ENCODE assay signal across 8 mouse cellular contexts in the genomic region with DNA sequence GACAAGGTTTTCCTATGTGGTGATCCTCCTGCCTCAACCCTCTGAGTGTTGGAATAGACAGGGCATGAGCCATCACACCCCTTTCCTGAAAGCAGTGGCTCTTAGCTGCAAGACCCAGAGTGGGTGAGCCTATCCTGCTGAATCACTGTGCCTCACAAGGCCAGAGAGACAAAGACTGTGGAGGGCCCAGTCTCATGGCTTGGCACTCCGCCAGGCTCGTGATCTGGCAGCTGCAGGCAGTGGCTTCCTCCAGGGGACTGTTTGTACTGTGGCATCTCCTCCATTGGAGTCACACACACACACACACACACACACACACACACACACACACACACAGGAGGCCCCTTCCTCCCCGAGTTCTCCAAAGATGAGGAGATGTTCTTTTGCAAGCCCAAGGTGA. TPM values are rescaled to one million over a fixed set of nuclear protein-coding genes. Genes with fewer than 3 reads are reported as not detected.
DNase-seq lines count a peak whose midpoint lies in the region; ATAC-seq lines count a peak whose summit lies in the region.

No protein-coding gene starts in this region.

- H3K4me2 ChIP-seq in intestine, embryonic 15.5 days (replicated peaks), result no peak overlapping the region
- no peak overlapping the region for H3K4me2 ChIP-seq in midbrain, embryonic 15.5 days

- peak; percentile 90 for ATAC-seq in intestine, embryonic 15.5 days
- ATAC-seq in midbrain, embryonic 15.5 days (replicated peaks), result peak; percentile 88

- no peaks in the 10 kb centered on the region for H3K36me3 ChIP-seq in intestine, embryonic 15.5 days
- no peaks in the 10 kb centered on the region for H3K36me3 ChIP-seq in midbrain, embryonic 15.5 days (replicated peaks)

- H3K27me3 ChIP-seq in intestine, embryonic 15.5 days (replicated peaks), result no peaks in the 10 kb centered on the region
- no peaks in the 10 kb centered on the region for H3K27me3 ChIP-seq in midbrain, embryonic 15.5 days (replicated peaks)

- no peak overlapping the region for H3K4me3 ChIP-seq in intestine, embryonic 15.5 days (replicated peaks)
- no peak overlapping the region for H3K4me3 ChIP-seq in midbrain, embryonic 15.5 days

- DNase-seq in T-cell, adult 2 months (ENCODE audit: low spot score), result peak; percentile 59
- DNase-seq in cerebellum, postnatal 10 days, result peak; percentile 80 to 85
- DNase-seq in gastrocnemius, postnatal 36 days, result peak; percentile 81 to 84
- DNase-seq in left cerebral cortex, postnatal 36 days (ENCODE audit: low spot score in 2 of 2), result peak; percentile 73 to 75
- peak; percentile 54 to 66 for DNase-seq in spleen, postnatal 14 days (ENCODE audit: low spot score in 2 of 2)
- DNase-seq in embryo, embryonic 9.5 days (ENCODE audit: extremely low spot score), result no peak

- peak overlapping the region; percentile 46; the same call in 1 of the 2 replicates for H3K27ac ChIP-seq in intestine, embryonic 15.5 days
- H3K27ac ChIP-seq in midbrain, embryonic 15.5 days, result peak overlapping the region; percentile 64

- intact Hi-C loops in gastrocnemius, postnatal 36 days (cut with DNase I), result no loop called here
- intact Hi-C loops in left cerebral cortex, postnatal 36 days (cut with DNase I), result no loop called here

- no peak overlapping the region for H3K9ac ChIP-seq in intestine, embryonic 15.5 days
- no peak overlapping the region for H3K9ac ChIP-seq in midbrain, embryonic 15.5 days

- WGBS in intestine, embryonic 15.5 days, result 20% methylated on average over 3 of the region's 3 CpGs
- 27% methylated on average over 3 of the region's 3 CpGs for WGBS in midbrain, embryonic 15.5 days

- H3K4me1 ChIP-seq in intestine, embryonic 15.5 days (replicated peaks), result peaks cover 17% of the 10 kb centered on the region; the same call in 1 of the 2 replicates
- H3K4me1 ChIP-seq in midbrain, embryonic 15.5 days, result peaks cover 4% of the 10 kb centered on the region; the same call in 1 of the 2 replicates

- H3K9me3 ChIP-seq in intestine, embryonic 15.5 days, result no peaks in the 10 kb centered on the region
- H3K9me3 ChIP-seq in midbrain, embryonic 15.5 days, result no peaks in the 10 kb centered on the region

RNA-seq across cellular contexts. Expression of a gene that starts 15.0 kb away (rescaled TPM):
- total RNA-seq in gastrocnemius, postnatal 36 days (2021), result 100 to 1,000 TPM; 685 to 809 TPM
- polyA plus RNA-seq in intestine, embryonic 15.5 days (2015; fragmentation: Nextera tagmentation; extraction: Ambion mirVana), result 144 and 147 TPM in 2 replicates
- total RNA-seq in left cerebral cortex, postnatal 36 days (2021), result 1,000 to 10,000 TPM; 1,489 to 1,662 TPM
- 169 and 192 TPM in 2 replicates for polyA plus RNA-seq in midbrain, embryonic 15.5 days (2015; fragmentation: Nextera tagmentation; extraction: Ambion mirVana)

RNA-seq across cellular contexts. Expression of a gene that starts 43.3 kb away (rescaled TPM):
- total RNA-seq in gastrocnemius, postnatal 36 days (2021), result under 1 TPM; 0.36 to 0.37 TPM
- polyA plus RNA-seq in intestine, embryonic 15.5 days (2015; fragmentation: Nextera tagmentation; extraction: Ambion mirVana), result 1.9 TPM in 2 replicates
- 1 to 10 TPM; 1.6 to 2.2 TPM for total RNA-seq in left cerebral cortex, postnatal 36 days (2021)
- polyA plus RNA-seq in midbrain, embryonic 15.5 days (2015; fragmentation: Nextera tagmentation; extraction: Ambion mirVana), result 1.1 and 1.6 TPM in 2 replicates
